7 mouse cellular contexts compared by ENCODE assay signal in the genomic region with DNA sequence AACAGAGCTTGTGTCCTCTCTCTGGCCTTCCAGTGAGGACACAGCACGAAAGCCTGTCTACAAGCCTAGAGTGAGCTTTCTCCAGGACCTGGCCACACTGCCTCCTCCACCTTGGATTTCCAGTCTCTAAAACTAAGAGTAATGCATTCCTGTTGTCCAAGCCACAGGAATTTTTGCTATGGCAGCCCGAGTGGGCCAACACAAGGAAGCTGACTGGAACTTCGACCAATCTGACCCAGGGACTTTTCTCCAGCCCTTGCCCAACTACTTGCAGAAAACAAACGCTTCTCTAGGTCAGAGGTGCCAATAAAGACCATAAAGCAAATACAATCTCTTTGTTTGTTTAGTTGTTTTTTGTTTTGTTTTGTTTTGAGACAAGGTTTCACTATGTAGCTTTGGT.
"Had no signal": no experiment of that assay in that cellular context is flagged by ENCODE, and none has a peak within 500 bp of the region (broad histone marks: within the 10 kb centered on the region; RNA-seq: fewer than 3 reads in every experiment).

No protein-coding gene starts in this region.

- DNase-seq: lung, adult 2 months; lung, postnatal 14 days; lung, postnatal 36 days; right cerebral cortex, postnatal 14 days; thymus, adult 2 months; thymus, postnatal 25 days; thymus, postnatal 4 days had no signal
